Mouse (Mus musculus): ENCODE measurements around the gene BC024978. TPM values are rescaled to one million over a fixed set of nuclear protein-coding genes. Genes with fewer than 3 reads are reported as not detected.

BC024978 gene
- polyA plus RNA-seq (2015; fragmentation: Nextera tagmentation; extraction: Ambion mirVana): 4.1 and 4.5 TPM in 2 replicates

GRCm38 (mm10) chr7:27195681-27196611 lies at the start of gene BC024978, which contains the start of gene Snrpa:
Gene BC024978, plus strand, starts transcription at chr7:27195781.
Gene Snrpa, minus strand, starts transcription at chr7:27196271.
- Histone ChIP-seq H3K4me3 (peak within 1 kb of the TSS; percentile 83), H3K36me3 (peaks cover 51% of the 10 kb centered on the region), H3K27me3 (no peaks in the 10 kb centered on the region), H3K4me2 (peak within 1 kb of the TSS; percentile 95), H3K9ac (peak within 1 kb of the TSS; percentile 95), H3K9me3 (no peaks in the 10 kb centered on the region), H3K27ac (peak within 1 kb of the TSS; percentile 99), H3K4me1 (peaks cover 17% of the 10 kb centered on the region)
- peak; percentile 98 for ATAC-seq (ENCODE audit: insufficient number of reproducible peaks, insufficient read depth, low FRiP score, low TSS enrichment, low read depth)
- WGBS: 1% methylated on average over 64 of the region's 64 CpGs

- Histone ChIP-seq H3K36me3 (peaks cover 13% of the 10 kb centered on the region), H3K9ac (no peak within 1 kb of the TSS), H3K4me1 (peaks cover 6% of the 10 kb centered on the region), H3K9me3 (no peaks in the 10 kb centered on the region), H3K27me3 (no peaks in the 10 kb centered on the region), H3K27ac (peak within 1 kb of the TSS; percentile 72), H3K4me2 (0 out of 2 replicates have a peak within 1 kb of the TSS, but pooled peaks have one; percentile 1), H3K4me3 (no peak within 1 kb of the TSS)
- WGBS: 53% methylated on average over 10 of the region's 10 CpGs
- peak; percentile 53 for ATAC-seq (ENCODE audit: insufficient number of reproducible peaks, insufficient read depth, low FRiP score, low TSS enrichment, low read depth)
Measured at GRCm38 (mm10) chr7:27153205-27153764, 42.3 kb upstream of the BC024978 start, which contains the start of gene Cyp2t4. Gene Cyp2t4, plus strand, starts transcription at chr7:27153714.

GRCm38 (mm10) chr7:27156005-27156404 lies 39.6 kb upstream of the BC024978 start:
- no peak overlapping the region for H3K27ac ChIP-seq
- 81% methylated on average over 13 of the region's 13 CpGs for WGBS
- no peak for ATAC-seq (ENCODE audit: insufficient number of reproducible peaks, insufficient read depth, low FRiP score, low TSS enrichment, low read depth)
- peaks cover 33% of the 10 kb centered on the region for H3K36me3 ChIP-seq
- peaks cover 17% of the 10 kb centered on the region for H3K4me1 ChIP-seq
- H3K9me3 ChIP-seq: no peaks in the 10 kb centered on the region
- H3K9ac ChIP-seq: no peak overlapping the region
- H3K4me3 ChIP-seq: no peak overlapping the region
- no peaks in the 10 kb centered on the region for H3K27me3 ChIP-seq
- no peak overlapping the region for H3K4me2 ChIP-seq

- Histone ChIP-seq H3K4me3 (no peak overlapping the region), H3K27me3 (no peaks in the 10 kb centered on the region), H3K27ac (no peak overlapping the region), H3K9me3 (no peaks in the 10 kb centered on the region), H3K4me1 (peaks cover 32% of the 10 kb centered on the region), H3K9ac (no peak overlapping the region), H3K36me3 (peaks cover 51% of the 10 kb centered on the region), H3K4me2 (no peak overlapping the region)
- ATAC-seq (ENCODE audit: insufficient number of reproducible peaks, insufficient read depth, low FRiP score, low TSS enrichment, low read depth): no peak
- WGBS: 92% methylated on average over 9 of the region's 9 CpGs
Measured at GRCm38 (mm10) chr7:27158171-27158570, 37.4 kb upstream of the BC024978 start.

DNA sequence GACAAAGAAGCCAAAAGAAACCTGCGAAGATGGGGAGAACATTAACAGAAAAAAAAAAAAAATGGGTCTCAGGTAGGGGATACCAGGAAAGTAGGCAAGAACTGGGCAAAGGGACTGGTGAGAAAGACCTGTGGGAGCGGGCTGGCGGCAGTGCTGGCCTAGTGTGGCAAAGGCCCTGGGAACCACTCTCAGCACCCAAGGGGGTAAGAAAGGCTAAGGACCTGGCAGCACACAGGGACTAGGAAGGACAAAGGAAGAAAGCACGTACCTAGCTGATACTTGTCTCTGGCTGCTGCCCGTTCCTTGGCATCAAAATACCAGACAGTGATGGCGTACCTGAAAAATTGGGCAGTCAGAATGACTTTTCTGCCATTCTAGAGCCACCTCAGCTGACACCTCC lies 36.3 kb upstream of the BC024978 start:
- peaks cover 60% of the 10 kb centered on the region for H3K36me3 ChIP-seq
- no peak overlapping the region for H3K9ac ChIP-seq
- H3K27me3 ChIP-seq: no peaks in the 10 kb centered on the region
- H3K4me1 ChIP-seq: peaks cover 38% of the 10 kb centered on the region
- ATAC-seq (ENCODE audit: insufficient number of reproducible peaks, insufficient read depth, low FRiP score, low TSS enrichment, low read depth): no peak
- no peak overlapping the region for H3K27ac ChIP-seq
- no peak overlapping the region for H3K4me2 ChIP-seq
- H3K4me3 ChIP-seq: no peak overlapping the region
- no peaks in the 10 kb centered on the region for H3K9me3 ChIP-seq
- 94% methylated on average over 6 of the region's 6 CpGs for WGBS

DNA sequence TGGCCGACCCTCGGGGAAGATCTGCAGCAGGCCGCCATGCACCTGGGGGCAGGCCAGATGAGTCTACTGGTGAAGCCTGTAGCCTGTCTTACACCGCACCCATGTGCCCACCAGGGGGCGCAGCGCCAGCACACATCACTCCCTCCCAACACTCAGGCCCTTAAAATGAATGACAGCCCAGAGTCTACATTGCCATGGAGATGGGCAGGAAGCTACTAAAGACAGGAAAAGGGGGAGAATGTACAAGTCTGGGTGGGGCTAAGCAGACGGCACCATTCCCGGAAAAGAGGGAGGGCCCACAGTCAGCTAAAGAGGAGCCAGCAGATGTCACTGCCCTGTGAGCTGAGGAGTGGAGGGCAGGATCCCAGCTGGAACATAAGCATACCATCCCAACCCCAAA lies 35.7 kb upstream of the BC024978 start:
- peak; percentile 82 for ATAC-seq (ENCODE audit: insufficient number of reproducible peaks, insufficient read depth, low FRiP score, low TSS enrichment, low read depth)
- WGBS: 11% methylated on average over 8 of the region's 8 CpGs

DNA sequence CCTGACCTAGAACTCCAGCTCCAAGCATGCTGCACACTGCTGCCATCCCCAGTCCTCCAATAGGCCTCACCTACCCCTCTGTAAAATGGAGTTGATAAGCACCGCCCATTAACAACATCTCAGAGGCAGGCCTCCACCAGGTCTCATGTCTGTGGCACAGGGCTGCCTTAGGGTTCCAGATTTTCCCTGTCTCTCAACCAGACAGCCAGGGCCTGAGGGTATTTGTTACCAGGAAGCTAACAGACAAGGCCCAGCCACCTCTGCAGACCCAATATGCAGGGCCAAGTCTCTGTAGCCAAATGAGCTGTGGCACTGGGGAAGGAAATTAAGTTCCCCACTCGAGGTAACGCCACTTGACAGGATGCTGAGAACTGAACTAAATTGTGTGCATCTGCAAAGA lies 34.7 kb upstream of the BC024978 start:
- ATAC-seq (ENCODE audit: insufficient number of reproducible peaks, insufficient read depth, low FRiP score, low TSS enrichment, low read depth): no peak
- Histone ChIP-seq H3K27ac (no peak overlapping the region), H3K4me2 (no peak overlapping the region), H3K4me3 (no peak overlapping the region), H3K36me3 (peaks cover 72% of the 10 kb centered on the region), H3K4me1 (peaks cover 53% of the 10 kb centered on the region), H3K9me3 (no peaks in the 10 kb centered on the region), H3K9ac (no peak overlapping the region), H3K27me3 (no peaks in the 10 kb centered on the region)
- WGBS: 87% methylated on average over 3 of the region's 3 CpGs

More for the DNA sequence above, 35.7 kb upstream of the BC024978 start:
- H3K9me3 ChIP-seq: no peaks in the 10 kb centered on the region
- no peak overlapping the region for H3K9ac ChIP-seq
- peaks cover 66% of the 10 kb centered on the region for H3K36me3 ChIP-seq
- H3K27me3 ChIP-seq: no peaks in the 10 kb centered on the region
- H3K4me2 ChIP-seq: no peak overlapping the region
- no peak overlapping the region for H3K4me3 ChIP-seq
- H3K27ac ChIP-seq: no peak overlapping the region
- peaks cover 44% of the 10 kb centered on the region for H3K4me1 ChIP-seq

DNA sequence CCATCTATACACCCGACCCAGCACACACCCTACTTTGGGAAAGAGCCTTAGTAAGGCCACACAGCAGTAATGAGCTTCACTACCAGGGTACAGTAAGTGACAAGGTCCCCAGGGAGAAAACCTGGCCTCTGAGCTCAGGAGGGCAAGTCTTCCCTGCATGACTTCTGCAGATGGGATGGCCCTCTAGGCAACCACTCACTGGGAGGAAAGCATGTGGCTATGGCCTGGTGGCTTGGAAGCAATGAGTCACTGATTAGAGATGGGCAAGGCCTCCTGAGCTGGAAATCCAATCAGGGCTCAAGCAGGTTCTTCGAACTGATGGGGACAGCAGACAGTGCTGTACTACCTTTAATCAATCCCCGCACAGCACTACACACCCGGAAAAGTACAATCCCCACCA lies 33.8 kb upstream of the BC024978 start:
- Histone ChIP-seq H3K9ac (peak overlapping the region; percentile 36; the same call in 1 of the 2 replicates), H3K4me1 (peaks cover 53% of the 10 kb centered on the region)

DNA sequence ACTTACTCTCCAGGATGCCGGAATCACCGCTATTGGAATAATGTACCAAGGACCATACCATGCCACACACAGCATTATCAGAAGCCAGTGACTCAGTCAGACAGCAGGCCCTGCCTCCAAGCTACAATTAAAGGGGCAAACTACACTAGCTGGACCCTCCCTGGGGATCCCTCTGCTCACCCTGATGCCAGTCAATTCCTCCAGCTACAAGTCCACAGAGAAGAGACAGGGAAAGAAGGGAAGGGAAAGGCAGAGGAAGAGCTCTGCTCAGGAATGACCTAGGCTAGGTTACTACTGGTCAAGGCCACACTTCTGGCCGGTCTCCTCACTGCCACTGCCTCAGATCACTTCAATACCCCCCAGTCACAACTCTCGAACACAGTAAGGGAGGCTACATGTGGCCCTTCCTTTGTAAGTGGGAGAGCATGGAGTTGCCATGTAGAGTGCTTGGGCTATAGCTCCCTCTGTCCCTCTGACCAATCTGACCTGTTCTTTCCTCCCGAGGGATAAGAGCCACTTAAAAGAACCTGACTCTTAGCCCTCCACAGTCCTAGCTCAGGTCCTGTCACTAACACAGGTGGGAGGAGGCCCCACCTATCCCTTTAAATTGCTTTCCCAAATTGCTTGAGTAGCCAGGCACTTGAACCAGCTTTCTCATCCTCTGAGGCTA lies 32.7 kb upstream of the BC024978 start:
- WGBS: 79% methylated on average over 5 of the region's 5 CpGs
- H3K4me1 ChIP-seq: peaks cover 62% of the 10 kb centered on the region
- H3K27me3 ChIP-seq: no peaks in the 10 kb centered on the region
- H3K4me3 ChIP-seq: peak overlapping the region; percentile 74; the same call in 1 of the 2 replicates
- H3K9ac ChIP-seq: peak overlapping the region; percentile 87
- H3K4me2 ChIP-seq: peak overlapping the region; percentile 80
- H3K27ac ChIP-seq: no peak overlapping the region
- H3K36me3 ChIP-seq: peaks cover 63% of the 10 kb centered on the region
- no peaks in the 10 kb centered on the region for H3K9me3 ChIP-seq
- ATAC-seq (ENCODE audit: insufficient number of reproducible peaks, insufficient read depth, low FRiP score, low TSS enrichment, low read depth): no peak

More for the DNA sequence above, 33.8 kb upstream of the BC024978 start:
- 82% methylated on average over 4 of the region's 4 CpGs for WGBS
- Histone ChIP-seq H3K36me3 (peaks cover 72% of the 10 kb centered on the region), H3K4me3 (no peak overlapping the region), H3K27me3 (no peaks in the 10 kb centered on the region), H3K4me2 (no peak overlapping the region), H3K27ac (no peak overlapping the region), H3K9me3 (no peaks in the 10 kb centered on the region)
- no peak for ATAC-seq (ENCODE audit: insufficient number of reproducible peaks, insufficient read depth, low FRiP score, low TSS enrichment, low read depth)

DNA sequence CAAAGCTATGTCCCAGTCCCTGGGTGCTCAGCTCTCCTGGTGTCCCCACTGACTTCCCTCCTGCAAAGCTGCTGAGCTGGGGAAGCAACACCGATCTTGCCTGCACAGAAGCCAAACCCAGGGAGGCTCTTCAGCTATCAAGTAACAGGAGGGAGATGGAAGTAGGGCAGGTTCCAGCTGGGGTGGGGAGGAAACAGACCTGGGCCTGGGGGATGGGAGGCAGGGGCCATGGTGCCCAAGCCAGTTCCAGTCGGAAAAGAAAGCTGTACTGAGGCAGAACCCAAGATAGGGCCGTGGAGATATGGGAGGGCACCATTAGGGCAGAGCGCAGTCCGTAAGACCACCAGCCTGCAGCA lies 32.2 kb upstream of the BC024978 start:
- H3K27ac ChIP-seq: no peak overlapping the region
- H3K4me3 ChIP-seq: peak overlapping the region; percentile 74
- H3K9me3 ChIP-seq: no peaks in the 10 kb centered on the region
- peak overlapping the region; percentile 80 for H3K4me2 ChIP-seq
- peaks cover 64% of the 10 kb centered on the region for H3K4me1 ChIP-seq
- H3K36me3 ChIP-seq: peaks cover 58% of the 10 kb centered on the region
- ATAC-seq (ENCODE audit: insufficient number of reproducible peaks, insufficient read depth, low FRiP score, low TSS enrichment, low read depth): no peak
- WGBS: 78% methylated on average over 5 of the region's 5 CpGs
- H3K9ac ChIP-seq: peak overlapping the region; percentile 87
- no peaks in the 10 kb centered on the region for H3K27me3 ChIP-seq

DNA sequence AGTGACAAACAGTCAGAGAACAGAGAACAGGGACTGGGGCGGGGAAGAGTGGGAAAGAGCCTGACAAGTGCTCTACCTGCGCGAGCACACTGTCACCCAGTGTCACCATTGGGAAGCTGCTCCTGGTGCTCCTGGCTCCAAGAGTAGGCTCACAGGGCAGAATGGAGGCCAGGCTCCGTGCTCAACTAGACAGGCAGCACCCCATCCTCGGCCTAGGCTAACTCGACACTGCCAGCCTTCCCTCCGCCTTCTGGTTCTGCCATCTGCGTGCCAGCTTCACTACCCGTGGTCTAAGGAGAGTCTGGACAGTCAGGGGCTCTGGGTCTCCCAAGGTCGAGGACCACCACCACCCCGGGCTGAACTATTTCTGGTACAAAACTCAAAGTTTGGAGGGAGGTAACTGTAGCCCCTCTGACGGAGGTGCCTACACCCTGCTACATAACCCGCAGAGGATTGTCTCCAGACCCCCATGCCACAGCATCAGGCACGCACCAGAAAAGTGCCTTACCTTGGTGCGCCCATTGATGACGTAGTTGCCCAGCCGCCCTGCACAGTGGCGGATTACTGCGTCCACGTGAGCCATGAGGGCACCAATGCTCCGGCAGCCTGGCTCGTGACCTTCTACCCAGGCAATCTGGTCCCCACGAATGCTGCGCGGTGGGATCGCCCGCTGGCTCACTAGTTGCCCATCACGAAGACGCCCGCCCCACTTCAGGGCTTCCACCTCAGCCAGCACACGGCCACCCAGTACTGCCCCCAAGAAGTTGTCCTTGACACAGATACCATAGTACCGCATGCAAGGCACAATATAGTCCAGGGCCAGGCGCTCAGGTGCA lies 31.3 kb upstream of the BC024978 start:
- H3K4me2 ChIP-seq: peak overlapping the region; percentile 80
- peak overlapping the region; percentile 87 for H3K9ac ChIP-seq
- no peak overlapping the region for H3K27ac ChIP-seq
- WGBS: 83% methylated on average over 33 of the region's 33 CpGs
- ATAC-seq (ENCODE audit: insufficient number of reproducible peaks, insufficient read depth, low FRiP score, low TSS enrichment, low read depth): no peak
- H3K27me3 ChIP-seq: no peaks in the 10 kb centered on the region
- H3K9me3 ChIP-seq: no peaks in the 10 kb centered on the region
- H3K4me1 ChIP-seq: peaks cover 64% of the 10 kb centered on the region
- H3K36me3 ChIP-seq: peaks cover 49% of the 10 kb centered on the region
- H3K4me3 ChIP-seq: peak overlapping the region; percentile 74

All from embryonic facial prominence, embryonic 13.5 days (tissue).